Mouse (Mus musculus) ovary, adult 2 months (tissue): Measurements from ENCODE around the gene Nynrin. TPM values are rescaled to one million over a fixed set of nuclear protein-coding genes. Genes with fewer than 3 reads are reported as not detected.

ENCODE experiments used
- polyA plus RNA-seq: library from polyadenylated mRNA; depleted of rRNA; stranded (reverse); fragments of >200 nt; gene quantifications from 2 replicates; pipeline ENCODE4 v1.2.3, GENCODE M21; 2012; rRNA removed

The Nynrin gene
- 16.1 and 17.4 TPM in 2 replicates for polyA plus RNA-seq

DNA sequence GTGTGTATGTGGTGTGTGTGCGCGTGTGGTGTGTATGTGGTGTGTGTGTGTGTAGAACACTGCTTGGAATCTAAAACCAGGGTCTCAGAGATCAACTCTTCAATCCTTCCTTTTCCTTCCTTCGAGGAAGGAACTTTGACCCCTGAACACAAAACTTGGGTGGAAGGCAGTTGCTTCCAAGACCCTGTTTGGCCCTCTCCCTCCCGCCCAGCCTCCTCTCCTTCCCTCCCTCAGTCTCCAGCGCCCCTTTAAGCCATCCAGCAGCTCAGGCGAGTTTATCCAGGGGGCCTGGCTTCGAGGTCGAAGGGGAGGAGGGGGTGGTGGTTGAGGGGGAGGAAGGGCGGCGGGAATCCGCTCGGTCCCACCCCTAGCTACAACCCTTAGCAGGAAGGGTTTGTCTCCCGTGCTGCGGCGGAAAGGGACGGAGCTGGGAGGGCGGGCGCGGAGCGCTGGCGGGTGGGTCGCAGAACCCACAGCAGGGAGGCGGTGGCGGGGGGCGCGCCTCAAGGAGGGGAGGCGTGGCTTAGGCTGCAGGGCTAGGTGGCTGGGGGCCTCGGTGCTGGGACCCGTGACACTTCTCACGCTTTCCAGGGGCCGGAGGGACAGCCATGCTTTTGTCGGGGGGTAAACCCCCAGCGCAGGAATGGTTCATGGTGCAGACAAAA, at the start of gene Nynrin:
TSS of gene Nynrin (plus strand) at position 390 of the 665 bp plus-strand sequence.

DNA sequence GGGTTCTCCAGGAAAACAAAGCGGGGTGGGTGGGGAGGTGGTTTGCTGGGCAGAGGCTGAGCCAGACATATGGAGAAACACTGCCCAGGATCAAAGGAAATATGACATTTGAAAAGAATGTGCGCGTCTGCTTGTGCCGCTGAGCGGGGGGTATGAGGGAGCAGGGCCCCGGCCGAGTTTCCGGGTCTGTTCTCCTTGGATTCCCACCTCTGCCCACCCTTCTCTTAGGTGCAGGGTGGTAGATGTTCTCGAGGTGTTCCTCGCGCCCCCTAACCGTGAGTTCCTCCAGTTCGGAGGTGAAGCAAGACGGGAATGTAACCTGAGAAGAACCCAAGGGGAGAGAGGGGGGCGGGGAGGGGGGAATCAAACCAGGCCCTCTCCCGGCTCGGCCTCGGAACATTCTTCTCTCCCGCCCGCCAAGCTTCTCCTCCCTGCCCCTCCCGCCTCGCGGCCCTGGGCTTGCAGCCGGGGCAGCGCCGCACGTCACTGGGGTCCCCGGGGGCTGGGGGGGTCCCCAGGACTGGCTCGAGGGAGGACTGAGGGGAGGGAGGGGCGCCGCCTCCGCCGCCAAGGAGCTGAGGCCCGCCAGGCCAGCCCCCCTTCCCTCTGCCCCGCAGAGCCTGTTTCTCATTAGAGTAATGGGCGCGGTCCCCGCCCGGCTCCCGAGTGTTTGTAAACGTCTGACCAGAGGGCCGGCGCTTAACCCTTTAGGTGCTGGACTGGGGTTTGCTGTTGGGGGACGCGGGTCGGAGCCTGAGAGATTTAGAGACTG, 30.6 kb upstream of the Nynrin start, which contains the start of gene Nfatc4:
TSS of gene Nfatc4 (plus strand) at position 154 of the 772 bp plus-strand sequence.

GRCm38 (mm10) chr14:55884166-55884565, 30.4 kb downstream of the Nynrin start, which contains the start of gene Cbln3:
Gene Cbln3 (minus strand): TSS chr14:55884392.

GRCm38 (mm10) chr14:55884713-55885113, 30.9 kb downstream of the Nynrin start, which contains the start of gene Khnyn:
Gene Khnyn (plus strand): TSS chr14:55884947.

DNA sequence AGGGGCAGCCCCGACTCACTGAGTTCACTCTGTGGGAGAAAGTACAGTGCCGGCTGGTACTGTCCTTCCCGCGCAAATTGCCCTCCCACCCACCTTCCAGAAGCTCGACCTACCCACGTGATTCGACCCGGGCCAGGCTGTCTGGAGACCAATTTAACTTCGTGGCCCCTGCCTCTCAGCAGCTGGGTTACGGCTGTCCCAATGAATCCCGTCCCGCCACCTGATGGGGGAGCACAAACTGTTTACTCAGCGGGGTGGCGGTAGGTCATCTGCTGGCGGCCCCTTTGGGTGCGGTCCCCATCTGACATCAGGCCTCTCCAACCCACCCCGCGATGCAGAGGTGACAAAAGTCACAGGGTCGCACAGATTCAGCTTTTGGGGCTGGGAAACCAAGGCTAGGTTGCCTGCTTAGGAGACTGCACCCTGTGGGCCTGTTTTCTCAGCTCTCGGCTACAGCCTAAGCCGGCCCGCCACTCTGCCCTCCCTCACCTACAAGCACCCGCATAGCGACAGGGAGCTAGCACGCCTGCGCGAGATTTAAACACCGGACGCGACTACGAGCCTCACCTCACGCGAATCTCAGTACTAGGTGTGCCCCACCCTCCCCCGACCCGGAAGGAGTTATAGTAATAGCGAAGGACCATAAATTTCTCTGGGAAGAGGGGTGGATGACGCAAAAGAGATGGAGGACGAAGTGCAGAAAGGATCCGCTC, 46.0 kb downstream of the Nynrin start, which contains the start of gene Sdr39u1:
TSS of gene Sdr39u1 (minus strand) at position 593 of the 713 bp plus-strand sequence.

Other genes with a start within 250 kb of the Nynrin start
- 6.2 and 9.8 TPM in 2 replicates for gene Rec8, start 236.0 kb upstream of the Nynrin start, polyA plus RNA-seq
- 164 and 192 TPM in 2 replicates for gene Ipo4, start 218.1 kb upstream of the Nynrin start, polyA plus RNA-seq
- 26.7 and 33.9 TPM in 2 replicates for gene Gm49378, start 216.1 kb upstream of the Nynrin start, polyA plus RNA-seq
- gene Tm9sf1, start 210.2 kb upstream of the Nynrin start, polyA plus RNA-seq: 122 and 137 TPM in 2 replicates
- 0.90 and 1.4 TPM in 2 replicates for gene Tssk4, start 203.8 kb upstream of the Nynrin start, polyA plus RNA-seq
- 16.1 and 21.4 TPM in 2 replicates for gene Mdp1, start 193.5 kb upstream of the Nynrin start, polyA plus RNA-seq
- gene Gmpr2, start 182.1 kb upstream of the Nynrin start, polyA plus RNA-seq: 13.6 and 17.9 TPM in 2 replicates
- gene Nedd8, start 181.9 kb upstream of the Nynrin start, polyA plus RNA-seq: 199 and 293 TPM in 2 replicates
- gene Tinf2, start 172.2 kb upstream of the Nynrin start, polyA plus RNA-seq: 10.7 and 14.9 TPM in 2 replicates
- gene Tgm1, start 140.1 kb upstream of the Nynrin start, polyA plus RNA-seq: 1.5 and 1.9 TPM in 2 replicates
- gene Rabggta, start 131.7 kb upstream of the Nynrin start, polyA plus RNA-seq: 47.9 and 58.1 TPM in 2 replicates
- 42.0 and 65.0 TPM in 2 replicates for gene Dhrs1, start 108.3 kb upstream of the Nynrin start, polyA plus RNA-seq
- gene Nop9, start 108.3 kb upstream of the Nynrin start, polyA plus RNA-seq: 14.0 and 19.1 TPM in 2 replicates
- 1.9 TPM in 2 replicates for gene Cideb, start 95.6 kb upstream of the Nynrin start, polyA plus RNA-seq
- gene Ltb4r2, start 92.6 kb upstream of the Nynrin start, polyA plus RNA-seq: 0.84 and 1.5 TPM in 2 replicates
- gene Ltb4r1, start 88.0 kb upstream of the Nynrin start, polyA plus RNA-seq: 2.2 and 2.8 TPM in 2 replicates
- 16.8 and 28.3 TPM in 2 replicates for gene Adcy4, start 69.9 kb upstream of the Nynrin start, polyA plus RNA-seq
- gene Ripk3, start 65.1 kb upstream of the Nynrin start, polyA plus RNA-seq: 9.8 and 12.0 TPM in 2 replicates
- gene Nfatc4, start 30.9 kb upstream of the Nynrin start, polyA plus RNA-seq: 48.6 and 49.5 TPM in 2 replicates
- gene Cbln3, start 30.4 kb downstream of the Nynrin start, polyA plus RNA-seq: 0.63 and 0.67 TPM in 2 replicates
- 21.0 and 21.5 TPM in 2 replicates for gene Khnyn, start 30.9 kb downstream of the Nynrin start, polyA plus RNA-seq
- 44.7 and 46.6 TPM in 2 replicates for gene Sdr39u1, start 46.3 kb downstream of the Nynrin start, polyA plus RNA-seq
- 2.2 and 2.7 TPM in 2 replicates for gene Cma1, start 90.7 kb downstream of the Nynrin start, polyA plus RNA-seq
- gene Cma2, start 97.0 kb downstream of the Nynrin start, polyA plus RNA-seq: not detected in 2 replicates
- gene Mcpt1, start 164.0 kb downstream of the Nynrin start, polyA plus RNA-seq: not detected in 2 replicates
- not detected in 2 replicates for gene Mcpt9, start 176.5 kb downstream of the Nynrin start, polyA plus RNA-seq
- not detected in 2 replicates for gene Mcpt2, start 188.0 kb downstream of the Nynrin start, polyA plus RNA-seq
- 1.9 and 2.0 TPM in 2 replicates for gene Mcpt4, start 208.3 kb downstream of the Nynrin start, polyA plus RNA-seq
- gene Mcpt8, start 231.3 kb downstream of the Nynrin start, polyA plus RNA-seq: not detected in 2 replicates
- gene Ctsg, start 248.6 kb downstream of the Nynrin start, polyA plus RNA-seq: not detected in 2 replicates